Mouse (Mus musculus) heart, adult 8-10 months (tissue): ENCODE measurements around the gene Fgf12. TPM values are rescaled to one million over a fixed set of nuclear protein-coding genes. Genes with fewer than 3 reads are reported as not detected.

Source experiments
- DNase-seq: peaks from one replicate; pipeline ENCODE4 v3.0.0; 2022; ENCODE audit warnings: low spot score
- total RNA-seq, 4 experiments: library from RNA; stranded (reverse); gene quantifications; 2 replicates each; pipeline ENCODE4 v1.2.4; 2022

Fgf12 gene
- total RNA-seq, 4 experiments from 2014 or later, result 9.0 to 15.3 (median 13.0) TPM

DNA sequence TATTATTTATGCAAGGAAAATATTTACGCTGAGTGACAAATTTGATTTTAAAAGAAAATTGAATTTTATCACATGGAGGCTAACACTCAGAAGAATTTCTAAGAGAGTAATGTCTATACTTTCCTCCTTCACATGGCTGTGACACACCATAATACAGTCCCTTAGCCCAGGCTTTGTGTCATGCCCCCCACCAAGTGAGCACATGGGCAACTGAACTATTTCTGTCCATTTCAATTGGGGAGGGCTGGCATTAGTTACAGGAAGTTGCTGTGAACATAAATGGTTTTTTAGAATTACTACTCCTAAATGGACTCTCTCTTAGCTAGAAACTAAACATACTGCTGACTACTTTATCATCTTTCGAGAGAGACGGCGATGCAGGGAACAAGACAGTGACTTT, 276.2 kb downstream of the Fgf12 start:
- DNase-seq, result no peak

DNA sequence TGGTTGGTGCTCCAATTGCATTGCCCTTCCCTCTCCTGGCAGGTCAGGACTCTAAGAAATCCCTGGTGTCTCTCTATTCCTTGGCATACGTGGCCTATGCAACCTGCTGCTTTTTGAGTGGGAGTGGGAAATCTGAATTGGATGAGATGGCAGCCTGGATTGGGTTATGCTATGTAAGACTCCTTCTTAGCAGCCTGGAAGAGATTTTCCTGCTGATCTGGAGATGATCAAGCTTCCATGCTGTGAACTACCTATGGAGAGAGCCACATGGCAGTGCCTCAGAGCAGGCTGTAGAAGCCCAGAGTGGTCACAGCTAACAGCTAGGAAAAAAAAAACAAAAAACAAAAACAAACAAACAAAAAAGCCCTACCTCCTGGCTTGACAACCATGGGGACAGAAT, 277.3 kb downstream of the Fgf12 start:
- DNase-seq, result no peak

DNA sequence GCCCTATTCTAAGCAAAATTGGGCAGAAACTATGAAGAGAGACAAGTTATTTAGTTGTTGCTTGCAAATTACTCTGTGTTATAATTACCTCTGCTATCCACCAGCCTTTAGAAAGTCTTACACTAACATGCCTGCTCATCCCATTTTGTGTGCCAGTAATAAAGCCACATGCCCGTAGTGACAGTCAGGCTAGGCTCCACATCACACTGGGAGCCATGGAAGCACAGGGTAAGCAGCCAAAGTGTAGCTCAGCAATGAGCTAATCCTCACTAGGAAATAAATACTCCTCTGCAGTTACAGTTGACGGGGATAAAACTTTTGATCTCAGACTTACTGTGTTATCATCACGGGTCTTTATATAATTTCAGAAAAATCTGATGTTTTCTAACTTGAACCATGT, 298.0 kb downstream of the Fgf12 start:
- DNase-seq, result no peak

DNA sequence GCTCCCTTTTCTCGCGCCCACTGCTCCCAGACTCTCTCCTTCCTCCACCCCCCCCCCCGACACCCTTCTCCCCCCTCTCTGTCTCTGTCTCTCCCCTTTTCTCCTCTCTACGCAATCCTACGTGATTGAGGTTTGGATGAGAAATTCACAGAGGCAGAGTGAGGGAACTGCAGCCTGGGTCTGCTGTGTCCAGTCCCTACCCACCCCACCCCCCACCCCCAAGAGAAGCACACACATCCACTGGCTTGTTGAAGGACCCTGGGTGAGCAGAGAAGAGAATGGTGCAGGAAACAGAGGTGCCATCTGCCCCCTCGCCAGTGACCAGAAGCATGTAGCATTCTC, 305.8 kb downstream of the Fgf12 start:
- DNase-seq, result no peak

DNA sequence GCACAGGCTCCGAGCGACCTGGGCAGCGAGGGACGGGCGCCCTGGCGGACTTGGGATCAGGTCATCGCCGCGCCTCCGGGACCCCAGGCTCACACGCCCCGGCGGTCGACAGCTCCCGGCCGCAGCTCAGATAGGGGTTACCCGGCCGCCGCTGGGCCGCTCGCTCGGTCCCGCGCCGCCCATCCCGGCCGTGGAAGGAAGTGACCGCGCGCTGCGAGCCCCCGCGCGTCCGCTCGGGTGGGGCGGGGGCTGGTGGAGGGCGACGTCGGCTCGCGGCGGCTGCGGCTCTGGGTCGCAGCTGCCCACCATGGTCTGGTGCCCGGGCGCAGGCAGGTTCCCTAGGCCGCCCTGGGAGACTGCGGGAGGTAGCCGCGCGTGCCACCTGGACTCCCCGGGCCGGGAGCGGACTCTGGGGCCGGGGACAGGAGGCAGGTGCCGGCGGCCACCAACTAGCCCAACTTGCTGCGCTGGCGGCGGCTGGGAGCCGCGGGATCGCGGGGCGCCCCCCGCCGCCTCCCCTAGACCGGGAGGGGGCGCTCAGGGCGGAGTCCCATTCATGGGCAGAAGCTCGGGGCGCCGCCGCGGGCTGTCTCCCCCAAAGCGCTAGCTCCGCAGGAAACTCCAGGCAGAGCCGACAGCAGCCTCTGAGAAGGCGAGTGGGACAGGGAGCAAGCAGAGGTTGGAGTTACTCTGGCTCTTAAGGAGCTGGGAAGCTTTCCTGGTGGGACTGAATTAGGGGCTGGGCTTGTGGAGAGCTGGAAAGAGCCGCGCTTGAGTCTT, 306.3 kb downstream of the Fgf12 start:
- DNase-seq, result no peak

DNA sequence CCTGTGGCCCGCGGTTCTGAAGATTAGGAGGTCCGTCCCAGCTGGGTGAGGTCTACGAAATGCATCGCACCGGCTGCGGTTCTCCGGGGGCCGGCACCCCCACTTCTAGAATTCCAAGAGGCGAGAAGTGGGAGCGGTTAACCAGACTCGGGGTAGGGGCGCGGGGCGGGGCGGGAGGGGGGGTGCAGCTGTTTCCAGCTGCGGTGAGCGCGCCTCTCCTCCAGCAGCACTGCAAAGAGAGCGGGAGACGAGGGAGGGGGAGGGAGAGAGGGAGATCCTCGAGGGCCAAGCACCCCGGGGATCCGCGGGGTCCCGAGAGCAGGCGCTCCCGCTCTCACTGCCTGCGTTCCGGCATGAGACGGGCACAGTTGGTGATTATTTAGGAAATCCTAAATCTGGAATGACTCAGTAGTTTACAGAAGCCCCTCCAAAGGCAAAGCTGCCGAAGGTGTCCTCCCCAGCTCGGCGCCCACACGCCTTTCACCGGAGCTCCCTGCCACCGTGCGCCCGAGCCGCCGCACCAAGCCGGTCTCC, 307.0 kb downstream of the Fgf12 start:
- no peak for DNase-seq

DNA sequence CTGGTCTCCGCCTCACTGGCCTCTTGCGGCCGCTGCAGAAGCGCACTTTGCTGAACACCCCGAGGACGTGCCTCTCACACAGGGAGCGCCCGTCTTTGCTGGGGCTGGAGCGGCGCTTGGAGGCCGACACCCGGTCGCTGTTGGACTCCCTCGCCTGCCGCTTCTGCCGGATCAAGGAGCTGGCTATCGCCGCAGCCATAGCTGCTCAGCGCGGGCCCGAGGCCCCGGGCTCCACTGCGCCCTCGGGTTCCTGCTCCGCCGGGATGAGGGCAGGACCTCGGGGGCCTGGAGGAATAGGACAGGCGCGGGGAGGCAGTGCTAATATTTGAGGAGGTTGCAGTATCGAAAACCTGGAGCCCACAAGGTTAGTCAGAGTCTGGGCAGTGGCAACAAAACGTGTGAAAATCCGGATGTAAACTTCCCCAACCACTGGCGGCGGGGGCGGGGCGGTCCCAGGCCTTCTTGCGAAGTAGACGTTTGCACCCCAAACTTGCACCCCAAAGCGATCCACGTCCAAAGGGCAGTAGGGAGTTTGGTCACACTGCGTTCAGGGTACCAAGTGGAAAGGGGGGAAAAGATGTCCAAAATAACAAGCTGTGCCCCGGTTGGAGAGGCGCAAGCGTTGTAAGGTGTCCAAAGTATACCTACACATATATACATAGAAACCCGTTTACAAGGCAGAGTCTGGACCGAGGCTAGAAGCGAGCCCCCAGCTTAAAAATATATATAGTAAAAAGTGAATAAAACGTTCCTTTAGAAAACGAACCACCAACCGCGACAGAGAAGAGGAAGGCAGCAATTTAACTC, 307.7 kb downstream of the Fgf12 start:
- no peak for DNase-seq

DNA sequence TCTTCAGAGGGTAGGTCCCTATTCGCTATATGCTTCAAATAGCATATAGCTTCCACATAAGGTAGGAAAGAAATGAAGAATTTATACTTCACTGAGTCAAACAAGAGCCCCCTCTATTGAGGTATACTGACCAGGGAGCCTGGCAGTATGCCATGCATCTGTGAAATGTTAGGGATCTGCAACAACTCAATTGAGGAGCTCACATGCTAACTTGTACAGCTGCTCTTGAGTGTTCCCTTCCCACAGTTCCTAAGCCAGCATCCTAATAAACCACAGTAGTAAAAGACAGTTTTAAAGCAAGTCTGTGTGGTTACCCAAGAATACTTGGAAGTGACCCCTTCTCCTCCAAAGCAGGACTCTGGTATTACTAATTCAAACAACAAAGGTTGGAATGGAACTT, 331.3 kb downstream of the Fgf12 start:
- DNase-seq, result no peak

DNA sequence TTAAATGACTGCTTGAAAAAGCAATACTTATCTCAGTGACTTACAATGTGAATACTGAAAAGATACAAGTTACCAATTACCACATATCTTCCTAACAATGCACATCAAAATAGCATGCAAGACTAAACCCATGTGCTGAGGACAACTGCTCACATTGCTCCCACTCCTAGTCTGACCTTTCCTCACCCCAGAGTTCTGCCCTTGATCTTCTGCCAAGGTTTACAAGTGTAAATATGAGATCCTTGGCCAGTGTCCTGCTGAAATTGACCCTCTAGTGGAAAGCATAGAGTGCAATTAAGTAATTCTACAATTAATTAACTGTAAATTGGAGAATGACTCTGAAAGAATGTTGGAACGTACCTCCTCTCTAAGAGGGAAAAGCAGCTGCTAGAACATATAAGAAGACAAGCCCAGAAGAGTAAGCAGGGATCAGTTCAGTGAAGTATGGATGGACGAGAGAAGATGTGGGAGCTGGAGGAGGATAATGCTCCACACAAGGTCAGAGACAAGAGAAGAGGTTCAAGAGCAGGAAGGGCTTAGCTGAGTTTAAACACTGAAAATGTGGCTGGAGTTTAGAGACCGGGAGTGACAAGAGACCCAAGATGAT, 333.1 kb downstream of the Fgf12 start:
- no peak for DNase-seq

DNA sequence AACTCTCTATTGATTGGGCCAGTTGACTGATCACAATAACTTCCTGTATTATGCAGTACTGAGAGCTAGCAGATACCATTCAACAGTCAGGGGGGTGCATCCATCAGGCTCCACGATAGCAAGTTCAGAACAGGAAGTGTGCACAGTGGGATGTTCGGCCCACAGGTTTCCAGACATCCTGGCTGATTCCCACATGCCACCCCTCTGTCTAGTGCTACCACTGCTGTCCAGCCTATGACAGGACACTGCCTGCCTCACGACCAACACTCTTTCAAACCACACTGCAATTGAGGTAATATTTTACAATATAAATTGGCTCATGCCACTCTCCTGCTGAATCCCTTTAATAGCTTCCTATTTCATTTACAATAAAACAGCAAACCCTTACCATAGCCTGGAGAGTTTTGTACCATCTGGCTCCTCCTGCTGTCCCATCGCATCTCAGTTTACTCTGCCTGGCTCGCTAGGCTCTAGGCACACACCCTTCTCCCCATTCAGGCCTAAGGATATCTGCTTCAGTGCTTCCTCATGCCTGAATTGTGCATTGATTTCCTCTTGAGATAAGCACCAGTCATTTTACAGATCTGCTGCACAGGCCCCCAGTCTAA, 341.6 kb downstream of the Fgf12 start:
- DNase-seq, result no peak

DNA sequence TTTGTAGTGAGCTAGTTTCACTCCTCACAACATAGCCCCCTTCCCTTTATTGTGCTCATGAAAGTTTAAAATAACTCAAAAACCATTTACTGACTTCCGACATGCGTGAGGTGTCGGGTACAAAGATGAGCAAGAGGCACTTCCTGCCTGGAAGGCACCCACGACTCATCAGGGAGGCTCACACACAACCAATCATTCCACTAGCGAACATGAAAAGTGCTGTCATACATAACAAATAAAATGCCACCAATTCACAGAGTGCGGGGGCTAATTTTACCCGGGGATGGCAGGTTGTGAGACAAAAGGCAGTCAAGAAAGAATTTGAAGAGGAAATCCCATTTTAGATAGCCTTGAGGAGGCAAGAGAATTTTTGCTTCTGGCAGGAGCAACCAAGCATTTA, 344.6 kb downstream of the Fgf12 start:
- no peak for DNase-seq

DNA sequence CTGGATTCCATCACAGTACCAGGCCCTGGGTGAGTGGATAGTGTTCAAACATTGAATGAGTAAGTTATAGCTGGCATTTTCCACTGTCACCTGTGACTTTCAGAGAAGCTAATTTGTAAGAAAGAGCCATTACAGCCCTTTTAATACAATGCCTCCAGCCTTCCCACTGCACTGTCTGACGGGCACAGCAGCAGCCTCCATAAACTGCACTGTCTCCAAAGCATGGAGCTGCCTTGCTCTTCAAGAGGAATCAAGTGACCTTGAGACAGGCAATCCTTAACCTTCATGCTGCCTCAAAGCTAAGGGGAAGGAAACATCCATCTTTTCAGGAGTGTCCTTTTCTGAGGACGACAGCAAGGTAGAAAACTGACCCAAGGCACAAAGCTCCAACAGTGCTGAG, 345.0 kb downstream of the Fgf12 start:
- DNase-seq, result no peak

DNA sequence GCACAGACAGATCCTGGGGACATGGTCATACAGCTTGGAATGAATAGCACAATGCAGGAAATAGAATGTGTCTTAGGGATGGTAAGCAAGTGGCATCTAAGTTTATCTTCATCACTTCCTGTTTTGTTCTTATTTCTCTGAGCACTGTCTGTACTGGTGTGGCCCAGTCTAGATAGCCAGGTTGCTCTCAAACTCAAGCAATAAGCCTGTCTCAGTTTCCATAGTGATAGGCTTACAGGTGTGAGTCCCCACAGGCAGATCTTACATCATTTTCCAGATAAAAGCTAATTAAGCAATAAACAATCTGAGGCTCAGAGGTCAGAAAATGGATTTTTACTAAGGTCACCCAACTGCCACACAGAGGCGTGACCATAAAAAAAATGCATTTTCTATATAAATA, 348.7 kb downstream of the Fgf12 start:
- no peak for DNase-seq

DNA sequence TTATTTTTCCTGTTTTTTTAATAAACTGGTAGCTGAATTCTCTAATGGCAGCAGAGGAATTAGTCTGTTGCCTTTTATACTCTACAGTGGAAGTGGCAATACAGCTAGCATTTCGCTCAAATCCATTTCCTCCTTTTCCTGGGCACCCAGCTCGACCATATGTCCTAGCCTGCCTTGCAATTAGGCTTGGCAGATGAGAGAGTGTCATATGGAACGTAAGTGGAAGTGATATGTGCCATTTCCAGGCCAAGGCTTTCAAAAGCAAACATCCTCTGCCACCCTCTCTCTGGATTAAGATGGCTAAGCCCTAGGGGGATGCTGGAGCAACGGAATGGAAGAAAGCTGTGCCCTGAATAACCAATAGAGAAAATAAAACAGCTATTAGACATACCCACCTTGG, 350.2 kb downstream of the Fgf12 start:
- no peak for DNase-seq

DNA sequence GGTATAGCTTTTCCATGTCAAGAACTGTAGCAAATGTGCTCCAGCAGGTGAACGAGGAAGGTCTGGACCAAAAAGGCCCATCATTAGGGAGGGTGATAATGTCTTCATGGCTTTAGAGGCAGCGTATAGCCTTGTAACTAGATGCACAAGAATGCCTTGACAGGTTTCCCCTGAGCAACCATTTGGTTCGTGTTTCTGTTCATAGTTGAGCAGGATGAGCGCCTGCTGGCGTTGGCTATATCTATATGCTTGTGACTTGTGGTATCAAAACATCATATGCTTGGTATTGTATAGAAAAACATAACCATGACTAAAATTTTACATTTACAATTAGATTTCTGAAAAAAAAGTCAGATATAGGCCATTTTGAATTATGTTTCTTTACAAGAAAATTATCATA, 361.6 kb downstream of the Fgf12 start:
- no peak for DNase-seq

DNA sequence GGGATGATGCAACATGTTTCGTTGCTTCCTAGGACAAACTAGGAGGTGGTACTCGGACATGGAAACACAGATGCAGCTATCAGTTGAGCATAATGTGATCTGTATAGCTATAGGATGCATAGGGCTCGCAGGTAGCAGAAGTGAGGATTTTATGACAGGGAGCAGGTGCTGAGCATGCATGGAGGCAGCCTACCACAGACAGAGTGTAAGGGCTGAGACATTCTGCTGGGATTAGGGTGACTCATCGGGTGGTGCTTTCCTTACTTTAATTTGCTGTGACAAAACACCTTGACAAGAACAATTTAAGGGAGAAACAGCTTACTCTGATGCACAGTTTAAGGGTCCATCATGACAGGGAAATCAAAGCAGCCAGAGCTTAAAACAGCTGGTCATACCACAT, 363.8 kb downstream of the Fgf12 start:
- no peak for DNase-seq

DNA sequence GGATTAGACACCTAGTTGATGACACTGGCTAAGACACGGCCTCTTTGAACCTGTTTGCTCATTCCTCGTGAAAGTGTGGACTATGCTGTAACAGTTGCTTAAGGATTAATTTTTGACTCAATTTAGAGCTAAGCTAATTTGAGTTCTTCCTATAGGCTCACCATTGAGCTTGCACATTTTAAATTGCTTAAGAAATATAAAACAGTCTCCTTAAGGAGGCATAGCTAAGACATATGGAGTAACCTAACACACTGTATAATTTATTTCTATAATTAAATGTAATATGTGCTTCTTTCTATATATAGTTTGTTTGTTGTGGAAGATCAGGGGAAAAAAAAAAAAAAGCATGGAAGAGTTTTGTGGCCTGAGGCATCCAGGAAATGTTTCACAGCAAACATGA, 378.1 kb downstream of the Fgf12 start:
- DNase-seq, result no peak

DNA sequence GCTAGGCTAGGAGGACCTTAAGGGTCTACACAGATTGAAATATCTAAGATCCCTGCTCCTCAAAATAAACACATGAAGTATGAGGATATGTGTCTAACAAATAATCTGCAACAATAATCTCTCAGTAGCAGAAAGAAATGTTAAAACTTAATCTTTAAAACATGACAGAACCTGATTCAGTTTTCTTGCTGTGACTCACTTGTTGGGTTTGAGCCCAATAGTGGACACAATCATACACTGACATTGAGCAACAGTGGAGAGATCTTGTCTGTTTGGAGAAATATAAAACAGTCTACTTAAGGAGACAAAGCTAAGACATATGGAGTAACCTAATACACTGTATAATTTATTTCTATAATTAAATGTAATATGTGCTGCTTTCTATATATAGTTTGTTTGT, 379.6 kb downstream of the Fgf12 start:
- DNase-seq, result no peak

DNA sequence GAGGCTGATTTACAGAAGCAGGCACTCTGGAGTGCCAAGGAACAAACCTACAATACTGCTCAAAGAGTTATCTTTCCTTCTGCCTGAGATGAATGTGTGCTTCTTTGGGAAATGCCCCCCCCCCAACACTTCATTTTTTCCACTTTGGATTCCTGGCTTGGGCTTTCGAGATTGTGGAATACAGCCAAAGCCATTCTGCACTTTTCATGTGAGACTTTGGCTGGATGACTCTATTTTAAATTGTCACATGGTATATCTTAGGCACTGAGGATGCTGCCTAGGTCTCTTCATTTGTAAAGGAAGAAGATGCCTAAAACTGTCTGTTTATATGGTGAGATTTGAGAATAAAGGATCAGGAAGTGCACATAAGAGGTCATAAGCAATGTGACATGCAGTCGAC, 402.2 kb downstream of the Fgf12 start:
- DNase-seq, result no peak

DNA sequence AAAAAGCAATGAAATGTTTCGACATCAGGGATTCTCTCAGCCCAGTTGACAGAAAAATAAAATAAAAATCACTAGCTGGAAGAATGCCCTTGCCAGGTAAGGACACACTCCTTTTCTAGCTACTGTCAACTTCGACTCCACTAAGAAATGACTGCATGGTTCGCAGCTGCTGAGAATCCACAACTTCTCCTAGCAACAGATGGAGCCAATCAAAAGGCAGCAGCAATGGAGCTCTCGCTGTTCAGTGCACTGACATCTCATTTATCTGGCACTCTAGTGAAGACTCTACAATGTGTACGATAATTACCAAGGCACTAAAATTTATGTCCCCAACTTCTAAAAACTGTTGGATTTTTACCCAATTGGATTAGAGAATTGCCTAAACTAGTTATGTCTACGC, 407.5 kb downstream of the Fgf12 start:
- DNase-seq, result no peak

DNA sequence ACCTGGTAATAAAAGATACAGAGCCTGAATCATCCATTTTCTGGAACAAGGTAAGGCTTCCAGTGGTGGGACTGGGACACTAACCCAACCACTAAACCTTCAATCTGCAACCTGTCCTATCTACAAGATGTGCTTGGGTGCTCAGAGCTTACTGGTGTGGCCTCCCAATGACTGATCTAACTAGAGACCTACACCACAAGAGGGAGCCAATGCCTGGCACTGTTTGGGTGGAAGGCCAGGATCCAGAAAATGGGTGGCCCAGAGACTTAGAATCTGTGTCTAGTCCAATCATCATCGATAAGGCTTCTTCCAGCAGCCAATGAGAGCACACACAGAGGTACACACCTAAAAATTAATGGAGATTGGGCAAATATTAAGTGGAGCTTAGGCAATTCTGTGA, 414.9 kb downstream of the Fgf12 start:
- DNase-seq, result no peak

DNA sequence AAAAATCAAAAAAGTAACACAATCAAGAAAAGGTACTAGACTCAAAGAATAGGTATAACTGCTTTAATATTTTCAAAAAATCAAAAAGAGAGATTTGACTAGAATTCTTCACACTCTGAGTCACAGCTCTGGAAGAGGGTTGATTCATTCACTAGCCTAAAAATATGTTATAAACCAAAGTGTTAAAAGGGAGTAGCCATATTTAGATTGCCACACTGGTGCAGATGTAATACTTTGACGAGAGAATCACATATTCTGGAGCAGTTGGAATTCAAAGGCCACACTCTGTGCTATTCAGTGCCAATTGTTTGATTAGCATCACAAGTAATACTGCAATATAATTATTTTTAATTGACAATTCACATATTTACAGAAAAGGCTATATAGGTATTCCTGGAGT, 416.2 kb downstream of the Fgf12 start:
- DNase-seq, result no peak
